Mouse (Mus musculus) bone marrow, adult 2 months (tissue): Measurements from ENCODE around the gene Lgals8.

ENCODE experiments used
- CTCF ChIP-seq: fragments of 200-500 bp; IDR thresholded peaks from 2 replicates; pipeline ENCODE4 v1.5.1; 2011; ENCODE audit warnings: low read length, control low read depth; ENCODE audit not compliant: control insufficient read depth, insufficient read depth
- POLR2A ChIP-seq: fragments of 200-500 bp; IDR thresholded peaks from 2 replicates; pipeline ENCODE4 v1.6.1; 2011; ENCODE audit warnings: low read depth, mild to moderate bottlenecking, control low read depth, low read length, borderline replicate concordance; ENCODE audit not compliant: control insufficient read depth

- TF ChIP-seq CTCF, result no peak
- TF ChIP-seq POLR2A, result no peak
These were observed 45.3 kb upstream of the Lgals8 start for GRCm38 (mm10) chr13:12510032-12510431.
